Mouse (Mus musculus) layer of hippocampus, adult 11-12 months (tissue): Measurements from ENCODE around the gene Zfp719.

Experiments used
- DNase-seq: peaks from one replicate; pipeline ENCODE4 v3.0.0; 2022; ENCODE audit warnings: low spot score

Zfp719 gene

DNA sequence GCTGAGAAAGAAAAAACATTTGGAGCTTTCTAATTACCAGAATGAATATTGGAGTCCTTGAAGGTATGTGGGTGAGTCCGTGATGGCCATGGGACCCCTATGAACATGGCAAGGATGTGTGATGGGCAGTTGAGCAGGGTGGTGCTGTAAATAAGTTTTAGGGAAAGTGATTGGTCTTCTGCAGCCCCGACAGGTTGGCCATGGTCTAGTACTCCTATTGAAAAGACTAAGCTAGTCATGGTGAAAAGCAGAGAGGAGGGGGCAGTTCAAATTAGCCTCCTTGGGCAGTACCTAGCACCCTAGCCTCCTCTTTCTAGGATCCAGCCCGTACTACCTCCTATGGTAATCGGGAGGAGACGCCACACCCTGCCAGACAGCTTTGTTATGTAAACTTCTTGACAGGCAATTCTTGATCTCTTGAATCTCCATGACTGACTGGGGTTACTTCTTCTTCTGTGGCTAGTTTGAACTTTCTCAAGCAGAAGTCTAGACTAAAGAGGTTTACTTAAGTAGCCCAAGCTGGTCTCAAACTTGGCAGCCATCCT, 28.4 kb downstream of the Zfp719 start:
- DNase-seq, result no peak

DNA sequence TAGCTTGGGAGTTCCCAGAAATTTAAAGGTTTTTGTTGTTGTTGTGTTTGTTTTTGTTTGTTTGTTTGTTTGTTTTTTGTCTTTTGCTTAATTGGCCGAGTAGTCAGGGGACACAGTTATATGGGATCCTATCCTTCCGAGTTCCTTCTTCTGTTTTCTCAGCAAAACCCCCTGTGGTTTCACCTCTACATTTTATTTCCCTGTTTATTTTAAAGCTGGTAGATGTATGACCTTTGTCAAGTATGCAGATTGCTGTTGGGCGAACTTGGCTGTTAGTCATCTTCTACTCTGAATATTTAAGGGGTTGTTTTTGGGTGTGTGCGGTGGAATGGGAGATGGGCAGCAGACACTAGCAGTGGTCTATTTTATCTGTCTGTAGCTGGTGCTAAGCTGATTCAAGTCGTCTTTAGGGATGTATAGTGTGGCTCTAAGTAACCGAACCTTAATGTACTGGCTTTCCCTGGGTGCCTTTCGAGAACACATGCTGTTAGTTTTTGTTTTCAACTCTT, 29.0 kb downstream of the Zfp719 start:
- no peak for DNase-seq

- no peak for DNase-seq
Measured at GRCm38 (mm10) chr7:43613816-43614551, 34.6 kb downstream of the Zfp719 start.

GRCm38 (mm10) chr7:43622927-43623326, 43.5 kb downstream of the Zfp719 start:
- no peak for DNase-seq

- DNase-seq, result no peak
Measured at GRCm38 (mm10) chr7:43623819-43624218, 44.4 kb downstream of the Zfp719 start.

DNA sequence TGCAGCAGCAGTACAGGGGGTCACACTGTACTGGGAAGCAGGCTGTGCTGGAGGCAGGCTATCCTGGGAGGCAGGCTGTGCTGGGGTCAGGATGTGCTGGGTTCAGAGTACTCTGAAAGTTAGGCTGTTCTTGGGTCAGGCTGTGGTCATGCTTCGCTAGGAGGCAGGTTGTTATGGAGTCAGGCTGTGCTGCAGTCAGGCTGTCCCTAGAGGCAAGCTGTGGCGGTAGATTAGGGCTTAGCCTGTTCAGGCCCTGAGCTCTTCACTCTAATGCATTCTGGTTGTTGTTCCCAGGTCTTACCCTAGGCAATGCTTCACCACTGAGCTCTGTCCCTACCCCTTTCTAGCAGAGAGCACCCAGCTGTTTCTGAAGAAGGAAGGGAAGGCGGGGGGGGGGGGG, 45.7 kb downstream of the Zfp719 start:
- no peak for DNase-seq

DNA sequence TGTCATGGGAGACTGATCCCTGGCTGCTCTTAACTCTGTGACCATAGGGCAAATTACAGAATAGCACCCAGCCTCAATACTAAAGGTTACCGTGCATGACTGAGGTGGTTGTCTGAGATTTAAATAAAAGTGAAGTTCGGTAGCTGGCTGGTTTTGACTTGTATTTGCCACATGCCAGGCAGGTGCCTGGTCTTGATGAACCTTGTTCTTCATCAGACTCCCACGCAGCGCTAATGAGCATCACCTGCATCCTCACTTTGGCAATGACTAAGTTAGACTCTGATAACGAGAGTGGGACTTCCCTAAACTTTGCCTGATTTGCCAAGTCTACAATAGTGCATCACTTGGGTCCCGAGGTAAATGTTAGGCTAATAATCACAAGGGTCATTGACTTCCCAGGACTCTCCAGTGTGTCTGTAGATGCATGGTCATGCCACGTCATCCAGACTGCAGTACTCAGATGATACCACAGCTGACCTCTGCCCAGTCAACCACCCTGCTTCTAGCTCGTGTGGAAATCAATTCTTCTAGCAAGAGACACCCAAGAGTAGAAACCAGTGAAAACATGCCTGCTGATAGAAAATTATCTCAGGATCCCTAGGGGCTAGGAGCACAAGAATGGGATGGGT, 46.5 kb downstream of the Zfp719 start:
- no peak for DNase-seq

DNA sequence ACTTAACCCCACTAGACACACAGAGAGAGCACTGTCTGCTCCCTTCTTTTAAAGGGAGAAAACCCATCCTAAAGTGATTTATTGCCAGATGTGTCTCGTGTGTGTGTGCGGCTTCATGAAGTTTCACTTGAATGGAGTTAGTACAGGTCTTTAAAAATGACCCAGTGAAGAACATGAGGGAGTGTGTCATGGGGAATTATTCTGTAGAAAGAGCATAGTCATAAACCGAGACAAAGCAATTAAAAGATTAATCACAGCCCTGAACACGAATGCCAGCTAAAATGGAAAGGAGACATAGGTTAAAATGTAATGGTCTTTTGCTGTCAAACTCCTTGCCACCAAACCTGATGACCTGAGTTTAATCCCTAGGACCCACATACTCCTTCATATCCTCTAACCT, 54.5 kb downstream of the Zfp719 start:
- DNase-seq, result no peak

DNA sequence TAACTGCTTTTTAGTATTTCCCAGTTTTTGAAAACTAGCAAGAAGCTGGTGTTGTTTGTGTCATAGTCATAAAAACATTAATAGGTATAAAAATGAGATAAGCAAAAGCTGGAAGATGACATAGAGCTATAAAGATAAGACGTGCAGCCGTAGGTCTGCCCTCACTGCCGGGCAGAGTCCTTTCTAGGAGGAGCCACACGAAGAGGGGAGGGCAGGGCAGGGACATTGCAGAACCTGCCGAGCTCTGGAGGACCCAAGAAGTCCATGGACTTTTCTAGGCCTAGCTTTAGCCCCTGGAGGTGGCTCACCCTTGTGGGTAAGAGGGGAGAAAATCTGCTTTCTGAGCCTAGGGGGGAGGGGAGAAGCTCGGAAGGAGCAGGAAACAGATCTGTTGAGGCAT, 55.1 kb downstream of the Zfp719 start, which contains the start of gene Ceacam18:
Gene Ceacam18 (plus strand): TSS at position 208 of the 400 bp plus-strand sequence.
- DNase-seq, result no peak

- no peak for DNase-seq
Measured at GRCm38 (mm10) chr7:43636194-43636593, 56.8 kb downstream of the Zfp719 start.

DNA sequence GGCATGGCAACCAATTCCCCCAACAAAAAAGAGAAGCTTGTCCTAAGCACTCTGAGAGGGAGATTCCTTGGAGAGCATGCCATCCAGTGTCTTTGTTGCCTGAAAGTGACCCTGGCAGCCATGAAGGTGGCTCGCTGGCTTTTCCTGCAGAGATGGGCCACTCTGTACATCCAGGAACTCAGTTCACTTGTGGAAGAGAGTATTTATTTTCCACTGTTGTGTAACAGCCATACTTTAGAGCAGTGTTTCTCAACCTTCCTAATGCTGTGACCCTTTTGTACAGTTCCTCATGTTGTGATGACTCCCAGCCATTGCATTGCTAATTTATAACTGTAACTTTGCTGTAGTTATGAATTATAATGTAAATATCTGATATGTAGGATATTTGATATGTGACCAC, 57.7 kb downstream of the Zfp719 start:
- DNase-seq, result no peak

DNA sequence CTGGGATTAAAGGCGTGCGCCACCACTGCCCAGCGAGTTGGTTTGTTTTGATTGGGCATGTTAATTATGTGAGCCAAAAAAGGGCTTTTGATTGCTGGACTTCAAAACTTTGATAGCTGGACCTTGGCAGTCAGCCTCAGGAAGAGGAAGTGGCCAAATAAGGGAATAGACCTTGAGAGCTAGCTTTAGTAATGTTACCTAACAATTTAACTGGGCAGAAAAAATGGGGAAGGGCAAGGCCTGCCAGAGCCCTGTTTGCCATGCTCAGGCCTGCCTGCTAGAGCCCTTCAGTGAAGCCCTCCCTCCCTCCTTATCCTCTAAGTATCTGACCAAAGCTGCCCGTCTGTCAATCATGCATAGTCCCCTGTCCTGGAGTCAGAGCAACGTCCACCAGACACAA, 63.2 kb downstream of the Zfp719 start:
- DNase-seq, result no peak
